Mouse (Mus musculus) left cerebral cortex, postnatal 14 days (tissue): ENCODE results near the gene Vip. TPM values are rescaled to one million over a fixed set of nuclear protein-coding genes. Genes with fewer than 3 reads are reported as not detected.

Experiments
- DNase-seq, 2 experiments: peaks; one replicate each; pipeline ENCODE4 v3.0.0; 2021 to 2022; ENCODE audit warnings: low spot score in 2 of 2, mixed read lengths in 1 of 2
- intact Hi-C: fragments of 180-260 bp; cut with DNase I; formaldehyde crosslinking; loops from one replicate; pipeline ENCODE4 v1.15.1; 2025
- long read RNA-seq, 2 experiments: library from polyadenylated mRNA; stranded (forward); transcript quantifications; one replicate each; pipeline ENCODE4 v2.0.0; 2021
- total RNA-seq, 2 experiments: library from RNA; stranded (reverse); gene quantifications; 2 replicates each; pipeline ENCODE4 v1.2.3; 2021

The Vip gene
- 10 to 100 TPM; 41.3 to 50.5 TPM for total RNA-seq
- long read RNA-seq, experiment 1, transcript Vip-201 (7 exons, 1,530 nt), result major isoform, 39 of 65 reads
- long read RNA-seq, experiment 1, partial matches to known transcripts, result 0 of 65 reads
- long read RNA-seq, experiment 1, other reads (novel, unspliced or antisense), result 26 of 65 reads
- long read RNA-seq, experiment 2, transcript Vip-201 (7 exons, 1,530 nt), result major isoform, 28 of 56 reads
- long read RNA-seq, experiment 2, partial matches to known transcripts, result 2 of 56 reads
- long read RNA-seq, experiment 2, other reads (novel, unspliced or antisense), result 26 of 56 reads

- DNase-seq, result no peak
- intact Hi-C loops, result loop anchor here (5.0 kb wide), 1 partner anchor 37 kb away; no protein-coding TSS in a partner anchor
Observed at GRCm38 (mm10) chr10:5639112-5639511, at the start of gene Vip. Gene Vip (plus strand): TSS chr10:5639218.

GRCm38 (mm10) chr10:5591061-5591460, 48.0 kb upstream of the Vip start:
- intact Hi-C loops, result no loop called here
- DNase-seq, result no peak

DNA sequence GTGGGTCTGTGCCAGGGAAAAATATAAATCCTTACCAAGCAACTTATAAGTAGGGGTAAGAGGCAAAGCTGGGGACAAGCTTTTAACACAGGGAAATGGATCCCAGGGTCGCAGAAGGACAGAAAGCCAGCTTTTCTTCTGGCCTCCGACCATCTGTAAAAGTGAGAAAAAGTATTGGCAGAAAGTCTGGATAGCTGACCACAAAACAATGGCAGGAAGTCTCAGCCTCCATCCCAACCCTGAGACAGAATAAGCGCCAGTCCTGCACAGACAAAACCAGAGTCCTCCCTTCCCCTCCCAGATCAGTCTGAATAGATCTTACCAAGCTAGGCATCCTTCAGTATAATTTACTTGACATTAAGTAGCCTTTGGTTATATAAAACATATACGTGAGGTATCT, 47.0 kb upstream of the Vip start:
- no peak for DNase-seq
- intact Hi-C loops, result no loop called here

DNA sequence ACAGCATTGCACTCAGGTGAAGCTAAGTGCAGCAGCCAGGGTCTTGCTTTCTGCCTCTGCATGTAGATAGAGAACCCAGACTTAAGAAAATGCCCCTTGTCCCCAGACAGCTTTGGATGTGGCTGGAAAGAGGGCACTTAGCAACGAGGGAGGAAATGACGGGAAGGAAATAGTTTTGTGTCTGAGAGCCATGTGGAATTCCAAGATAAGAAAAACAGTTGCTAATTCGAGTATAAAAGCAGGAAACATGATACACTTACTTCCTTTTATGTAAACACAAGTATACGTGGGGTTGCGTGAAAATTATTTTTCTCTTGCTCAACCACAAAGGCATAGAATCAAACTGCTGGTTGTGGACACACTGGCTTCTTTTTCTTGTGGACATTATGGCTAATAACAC, 45.6 kb upstream of the Vip start, which contains the start of gene Myct1:
Gene Myct1 (plus strand): TSS at position 312 of the 400 bp plus-strand sequence.
- DNase-seq, result no peak
- intact Hi-C loops, result no loop called here

DNA sequence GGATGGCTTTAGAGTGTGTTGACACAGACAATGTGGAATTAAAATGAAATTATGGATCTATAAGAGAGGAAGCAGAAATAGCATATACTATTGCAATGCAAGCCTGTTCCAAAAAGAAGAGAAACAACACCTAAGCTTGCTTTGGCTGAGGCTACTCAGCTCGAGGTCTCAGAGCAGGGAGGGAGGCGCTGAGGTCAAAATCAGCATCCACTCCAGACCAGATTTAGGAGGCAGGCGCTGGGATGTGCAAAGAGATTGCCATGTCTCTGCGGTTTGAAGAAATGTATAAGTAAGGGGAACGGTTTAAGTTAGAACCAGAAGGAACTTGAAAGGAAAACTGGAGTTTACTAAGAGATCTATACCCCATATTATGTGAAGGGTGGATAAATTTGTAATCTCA, 44.6 kb upstream of the Vip start:
- intact Hi-C loops, result no loop called here
- DNase-seq, result no peak

- no peak for DNase-seq
- intact Hi-C loops, result no loop called here
Observed at GRCm38 (mm10) chr10:5596559-5596958, 42.5 kb upstream of the Vip start.

DNA sequence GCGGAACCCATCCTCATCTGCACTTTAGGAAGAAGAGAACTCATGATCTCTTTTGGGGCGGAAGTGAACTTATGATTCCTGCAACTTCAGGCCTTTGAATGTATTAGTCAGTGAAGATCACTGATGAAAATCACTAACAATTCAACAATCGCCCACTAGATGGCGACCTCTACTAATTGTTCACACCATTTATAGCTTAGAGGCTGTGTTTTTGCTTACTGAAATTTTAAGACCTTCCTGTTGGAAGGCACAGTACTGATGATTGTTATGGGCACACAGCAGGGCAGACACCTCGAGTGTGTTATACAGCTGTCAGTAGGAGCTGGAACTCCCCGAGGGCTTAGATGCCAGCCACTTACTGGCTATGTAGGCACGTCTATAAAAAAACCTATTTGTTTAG, 38.9 kb upstream of the Vip start:
- intact Hi-C loops, result loop anchor here (2.0 to 5.0 kb wide), 2 partner anchors 37 to 191 kb away; partner anchors contain the start of gene Vip
- peak; percentile 64 to 85 for DNase-seq

- no peak for DNase-seq
- intact Hi-C loops, result loop anchor here (5.0 kb wide), 1 partner anchor 34 kb away; the partner anchor contains the start of gene Vip
Observed at GRCm38 (mm10) chr10:5603512-5603911, 35.5 kb upstream of the Vip start.

GRCm38 (mm10) chr10:5604371-5604770, 34.6 kb upstream of the Vip start:
- intact Hi-C loops, result loop anchor here (5.0 kb wide), 1 partner anchor 33 kb away; the partner anchor contains the start of gene Vip
- DNase-seq, result no peak

DNA sequence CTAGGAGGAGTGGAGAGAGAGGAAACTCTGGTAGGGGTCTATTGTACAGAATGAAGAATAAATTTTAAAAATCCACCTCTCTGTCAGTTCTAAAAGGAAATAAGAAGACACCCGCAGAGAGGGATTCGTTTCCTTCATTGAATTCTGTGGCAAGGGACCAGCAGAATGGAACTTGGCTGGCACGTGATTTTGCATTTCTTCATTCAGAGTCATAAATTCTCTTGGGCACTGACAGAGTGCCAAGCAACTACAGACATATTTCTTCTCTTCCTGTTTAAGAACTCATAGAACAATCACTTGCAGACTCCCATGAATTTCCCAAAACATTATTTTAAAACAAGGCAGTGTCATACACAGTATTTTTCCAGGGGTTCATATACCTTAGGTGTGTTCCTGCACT, 30.1 kb upstream of the Vip start:
- no peak for DNase-seq
- intact Hi-C loops, result no loop called here

GRCm38 (mm10) chr10:5615186-5616040, 23.6 kb upstream of the Vip start:
- intact Hi-C loops, result no loop called here
- no peak for DNase-seq

DNA sequence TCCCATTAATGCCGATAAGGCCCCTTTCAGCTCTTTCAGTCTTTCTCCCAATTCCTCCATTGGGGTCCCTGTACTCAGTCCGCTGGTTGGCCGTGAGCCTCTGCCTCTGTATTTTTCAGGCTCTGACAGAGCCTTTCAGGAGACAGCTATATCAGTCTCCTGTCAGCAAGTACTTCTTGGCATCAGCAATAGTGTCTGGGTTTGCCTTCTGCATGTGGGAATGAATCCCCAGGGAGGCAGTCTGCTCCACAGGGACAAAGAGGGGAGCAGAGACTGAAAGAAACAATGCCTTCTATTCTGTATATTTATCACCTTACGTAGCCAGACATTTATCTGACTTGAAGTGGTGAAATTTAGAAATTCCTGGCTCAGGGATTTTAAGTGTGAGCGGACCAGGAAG, 12.8 kb upstream of the Vip start:
- intact Hi-C loops, result no loop called here
- no peak for DNase-seq

GRCm38 (mm10) chr10:5633672-5634200, 5.3 kb upstream of the Vip start:
- peak in 1 of 2 experiments; percentile 6 for DNase-seq
- intact Hi-C loops, result no loop called here

DNA sequence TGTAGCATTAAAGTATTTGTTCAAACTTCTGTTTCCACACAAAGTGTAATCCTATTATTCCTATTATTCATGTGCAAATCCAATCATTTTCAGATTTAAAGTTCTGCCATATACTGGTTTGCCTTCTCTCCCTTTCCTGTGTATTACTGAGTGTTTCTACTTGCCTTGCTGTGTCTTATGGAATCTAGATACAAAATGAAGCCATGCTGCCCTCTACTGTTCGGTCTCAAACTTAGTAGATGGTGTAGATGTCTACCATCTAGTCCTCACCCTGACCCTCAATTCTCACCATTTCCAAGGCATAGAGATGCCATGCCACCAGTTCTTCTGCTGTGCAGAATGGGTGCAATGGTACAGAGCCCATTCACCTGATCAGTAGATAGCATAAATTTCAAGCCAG, 4.7 kb upstream of the Vip start:
- intact Hi-C loops, result no loop called here
- DNase-seq, result peak; percentile 70 to 72

- intact Hi-C loops, result loop anchor here (2.0 to 5.0 kb wide), 2 partner anchors 35 to 149 kb away; no protein-coding TSS in a partner anchor
- no peak for DNase-seq
Observed at GRCm38 (mm10) chr10:5637322-5637721, 1.7 kb upstream of the Vip start.

GRCm38 (mm10) chr10:5681275-5681674, 42.3 kb downstream of the Vip start:
- no peak for DNase-seq
- intact Hi-C loops, result no loop called here

GRCm38 (mm10) chr10:5685608-5686007, 46.6 kb downstream of the Vip start:
- no peak for DNase-seq
- intact Hi-C loops, result no loop called here

DNA sequence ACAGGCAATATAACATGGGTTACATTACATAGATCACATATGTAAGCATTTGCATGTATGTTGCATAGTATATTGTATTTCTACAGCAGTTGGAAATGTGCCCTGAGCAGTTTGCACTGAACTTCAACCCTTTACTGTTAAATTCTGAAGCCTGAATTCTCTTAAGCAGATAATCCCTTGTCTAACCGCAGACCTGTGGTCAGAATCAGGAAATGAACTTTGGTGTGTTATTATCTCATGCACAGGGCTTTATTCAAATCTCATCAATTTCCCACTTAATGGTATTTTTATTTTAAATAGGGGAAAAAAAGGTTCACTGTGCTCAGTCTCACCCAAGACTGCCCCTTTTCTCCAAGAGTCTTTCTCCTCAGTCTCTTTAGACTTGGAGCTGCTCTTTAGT, 55.3 kb downstream of the Vip start:
- no peak for DNase-seq
- intact Hi-C loops, result no loop called here
